In genomic region chr8:121561636-121562345, GRCm38 (mm10) we compare ENCODE assay signal across 12 mouse cellular contexts. TPM values are rescaled to one million over a fixed set of nuclear protein-coding genes. Genes with fewer than 3 reads are reported as not detected.
DNase-seq lines count a peak whose midpoint lies in the region; ATAC-seq and TF ChIP-seq lines count a peak whose summit lies in the region.
"Had no signal": no experiment of that assay in that cellular context is flagged by ENCODE, and none has a peak within 500 bp of the region (broad histone marks: within the 10 kb centered on the region; RNA-seq: fewer than 3 reads in every experiment).

No protein-coding gene starts in this region.

- H3K4me3 ChIP-seq in lung, postnatal 0 days (ENCODE audit: low read depth, low read length) = no peak overlapping the region
- H3K4me3 ChIP-seq: liver, embryonic 15.5 days had no signal

- 68% methylated on average over 16 of the region's 16 CpGs for WGBS in lung, postnatal 0 days

- no peaks in the 10 kb centered on the region for H3K27me3 ChIP-seq in lung, postnatal 0 days (replicated peaks; ENCODE audit: insufficient read depth, low read length)
- H3K27me3 ChIP-seq: liver, embryonic 15.5 days had no signal

- no peaks in the 10 kb centered on the region; the same call in 1 of the 2 replicates for H3K4me1 ChIP-seq in lung, postnatal 0 days (ENCODE audit: insufficient read depth, low read depth, low read length)

- no peak overlapping the region for H3K9ac ChIP-seq in lung, postnatal 0 days (replicated peaks; ENCODE audit: low read depth)
- H3K9ac ChIP-seq: liver, embryonic 15.5 days had no signal

- DNase-seq in adrenal gland, postnatal 36 days = peak; percentile 50 to 51
- DNase-seq in adrenal gland, postnatal 25 days = no peak
- DNase-seq in kidney, postnatal 4 days = peak; percentile 39 to 50
- no peak for DNase-seq in kidney, adult 8-10 months
- peak; percentile 65 for DNase-seq in gastrocnemius, postnatal 10 days
- peak; percentile 80 for DNase-seq in lung, postnatal 0 days (ENCODE audit: low spot score)
- DNase-seq in layer of hippocampus, postnatal 10 days (ENCODE audit: low spot score in 2 of 2) = no peak
- no peak for DNase-seq in frontal cortex, postnatal 36 days (ENCODE audit: low spot score in 2 of 2)
- DNase-seq: midbrain, embryonic 14.5 days had no signal

- peak overlapping the region; percentile 38; the same call in 1 of the 2 replicates for H3K27ac ChIP-seq in lung, postnatal 0 days (ENCODE audit: low read length)
- H3K27ac ChIP-seq: liver, embryonic 15.5 days had no signal

- no peak overlapping the region for H3K4me2 ChIP-seq in lung, postnatal 0 days (replicated peaks; ENCODE audit: low read depth, low read length)
- H3K4me2 ChIP-seq: liver, embryonic 15.5 days had no signal

- TF ChIP-seq CTCF in lung, postnatal 0 days (IDR thresholded peaks at IDR 0.05) = no peak

- no peaks in the 10 kb centered on the region for H3K36me3 ChIP-seq in lung, postnatal 0 days (ENCODE audit: insufficient read depth, low read length)

- TF ChIP-seq EP300 in lung, postnatal 0 days (IDR thresholded peaks at IDR 0.05) = no peak

- peak; percentile 16; the same call in 1 of the 2 replicates for ATAC-seq in lung, postnatal 0 days

- no peaks in the 10 kb centered on the region for H3K9me3 ChIP-seq in lung, postnatal 0 days (ENCODE audit: low read length)
- H3K9me3 ChIP-seq: liver, embryonic 15.5 days had no signal

RNA-seq across cellular contexts. Expression of gene Fbxo31, which starts 16.8 kb away (rescaled TPM):
- total RNA-seq in adrenal gland, postnatal 36 days (2021) = 10 to 100 TPM; 45.4 to 54.8 TPM
- 39.1 and 46.2 TPM in 2 replicates for total RNA-seq in adrenal gland, postnatal 25 days (2021)
- 10 to 100 TPM; 59.6 to 70.3 TPM for total RNA-seq in gastrocnemius, postnatal 10 days (2021)
- polyA plus RNA-seq in lung, postnatal 0 days (2015; fragmentation: Nextera tagmentation; extraction: Ambion mirVana) = 12.1 and 13.9 TPM in 2 replicates
- 10 to 100 TPM; 88.4 to 95.5 TPM for total RNA-seq in layer of hippocampus, postnatal 10 days (2021)

RNA-seq across cellular contexts. Expression of gene 1700018B08Rik, which starts 17.7 kb away (rescaled TPM):
- not detected for total RNA-seq in adrenal gland, postnatal 36 days (2021)
- total RNA-seq in adrenal gland, postnatal 25 days (2021) = not detected in 2 replicates
- total RNA-seq in gastrocnemius, postnatal 10 days (2021) = not detected
- not detected in 2 replicates for polyA plus RNA-seq in lung, postnatal 0 days (2015; fragmentation: Nextera tagmentation; extraction: Ambion mirVana)
- not detected for total RNA-seq in layer of hippocampus, postnatal 10 days (2021)
- total RNA-seq: left cerebral cortex, adult 8-10 months had no signal
- polyA plus RNA-seq: intestine, embryonic 16.5 days; liver, embryonic 15.5 days had no signal

RNA-seq across cellular contexts. Expression of gene Map1lc3b, which starts 28.4 kb away (rescaled TPM):
- total RNA-seq in adrenal gland, postnatal 36 days (2021) = 100 to 1,000 TPM; 179 to 206 TPM
- 171 and 182 TPM in 2 replicates for total RNA-seq in adrenal gland, postnatal 25 days (2021)
- 100 to 1,000 TPM; 101 to 106 TPM for total RNA-seq in gastrocnemius, postnatal 10 days (2021)
- polyA plus RNA-seq in lung, postnatal 0 days (2015; fragmentation: Nextera tagmentation; extraction: Ambion mirVana) = 411 and 449 TPM in 2 replicates
- 100 to 1,000 TPM; 142 to 149 TPM for total RNA-seq in layer of hippocampus, postnatal 10 days (2021)

Comparison
In these comparisons a context has a peak if more than half of its experiments do, and no peak if none do; other contexts are left out.
1. DNase-seq: peak in adrenal gland, postnatal 36 days (2 of 2), kidney, postnatal 4 days (2 of 2), gastrocnemius, postnatal 10 days (single experiment) and lung, postnatal 0 days (single experiment); none in adrenal gland, postnatal 25 days (single experiment), kidney, adult 8-10 months (0 of 2), layer of hippocampus, postnatal 10 days (0 of 2) and frontal cortex, postnatal 36 days (0 of 2).